Mouse (Mus musculus) liver, embryonic 16.5 days (tissue): ENCODE measurements around the gene Tnpo3. TPM values are rescaled to one million over a fixed set of nuclear protein-coding genes. Genes with fewer than 3 reads are reported as not detected.
A peak's percentile ranks its signal among the peaks of the same experiment; 100 is the strongest.

Experiments used
- ATAC-seq: fragments of 200-750 bp; cut with Nextera tagmentation; 2 replicates; pipeline ENCODE4 v1.8.0; 2017; ENCODE audit warnings: low read depth, mild to moderate bottlenecking, moderate number of reproducible peaks, moderate library complexity
- H3K27ac ChIP-seq: fragments of 300-500 bp; sonication (generic); 2 replicates; pipeline ENCODE4 v1.5.1; 2014; ENCODE audit warnings: mild to moderate bottlenecking, low read length
- H3K27me3 ChIP-seq: fragments of 300-500 bp; sonication (generic); 2 replicates; pipeline ENCODE4 v1.6.1; 2014; ENCODE audit warnings: low read depth, low read length, mixed read lengths; ENCODE audit not compliant: control insufficient read depth, insufficient read depth
- H3K36me3 ChIP-seq: fragments of 300-500 bp; sonication (generic); 2 replicates; pipeline ENCODE4 v1.6.1; 2014; ENCODE audit warnings: mild to moderate bottlenecking; ENCODE audit not compliant: control insufficient read depth, insufficient read depth
- H3K4me1 ChIP-seq: fragments of 300-500 bp; sonication (generic); 2 replicates; pipeline ENCODE4 v1.6.1; 2014; ENCODE audit warnings: low read depth, low read length, mixed read lengths; ENCODE audit not compliant: control insufficient read depth
- H3K4me2 ChIP-seq: fragments of 300-500 bp; sonication (generic); 2 replicates; pipeline ENCODE4 v1.6.1; 2014; ENCODE audit warnings: low read depth, low read length, mixed read lengths
- H3K4me3 ChIP-seq: fragments of 300-500 bp; sonication (generic); 2 replicates; pipeline ENCODE4 v1.5.1; 2014; ENCODE audit warnings: low read depth, mild to moderate bottlenecking, low read length
- H3K9ac ChIP-seq: fragments of 300-500 bp; sonication (generic); 2 replicates; pipeline ENCODE4 v1.6.1; 2014; ENCODE audit warnings: low read depth, low read length
- H3K9me3 ChIP-seq: fragments of 300-500 bp; sonication (generic); replicated peaks from 2 replicates; pipeline ENCODE4 v1.6.1; 2016; ENCODE audit warnings: low read length; ENCODE audit not compliant: control insufficient read depth
- WGBS: fragments of 180-500 bp; shearing (Covaris S2); extraction: QIAGEN DNeasy Blood & Tissue Kit; methylation state at CpG from one replicate; pipeline ENCODE4 v1.1.7; 2014; ENCODE audit not compliant: insufficient replicate concordance; 5-methylcytosine and 5-hydroxymethylcytosine counted together
- polyA plus RNA-seq: library from polyadenylated mRNA; unstranded; fragments of >200 nt; fragmentation: Nextera tagmentation; extraction: Ambion mirVana; gene quantifications from 2 replicates; pipeline ENCODE4 v1.2.1, GENCODE M21; 2015

The Tnpo3 gene
- polyA plus RNA-seq, 1 experiment from 2014 or later = 30.4 TPM

DNA sequence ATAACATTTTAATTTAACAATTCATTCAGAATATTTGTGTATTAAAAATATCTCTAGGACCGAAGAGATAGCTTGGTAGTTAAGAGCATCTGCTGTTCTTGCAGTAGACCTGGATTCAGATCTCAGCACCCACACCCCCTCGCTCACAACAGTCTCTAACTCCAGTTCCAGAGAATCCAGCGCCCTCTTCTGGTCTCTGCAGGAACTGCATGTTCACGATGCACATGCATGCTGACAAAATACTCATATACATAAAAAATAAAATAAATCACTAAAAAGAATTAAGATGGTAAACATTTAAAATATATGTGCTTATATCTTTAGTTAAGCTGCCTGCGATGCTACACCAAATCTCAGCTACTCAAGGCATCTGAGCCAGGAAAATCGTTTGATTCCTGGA lies 84.4 kb downstream of the Tnpo3 start:
- no peak for ATAC-seq
- no peak overlapping the region for H3K27ac ChIP-seq
- WGBS = 56% methylated on average over 6 of the region's 6 CpGs

DNA sequence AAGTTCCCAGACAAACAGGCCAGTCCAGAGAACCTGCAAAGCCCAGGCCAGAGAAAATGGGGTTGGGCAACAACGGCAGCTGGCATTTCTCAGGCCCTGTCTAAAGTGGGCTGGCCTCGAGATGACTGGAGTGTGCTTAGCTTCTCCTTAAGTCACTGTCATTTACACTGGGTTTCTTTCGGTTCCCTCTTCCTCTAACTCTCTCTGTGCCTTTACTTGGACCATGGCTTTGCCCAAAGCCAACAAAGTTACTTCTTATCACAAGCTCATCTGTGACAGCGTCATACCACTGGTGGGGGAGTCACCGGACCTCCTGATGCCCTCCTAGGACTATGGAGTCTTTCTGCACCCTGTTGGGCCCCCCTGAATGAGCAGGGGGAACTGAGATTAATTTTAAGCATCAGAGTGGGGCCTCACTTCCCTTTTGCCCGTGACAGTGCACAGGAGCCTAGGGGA lies 85.6 kb downstream of the Tnpo3 start:
- Histone ChIP-seq H3K27me3 (peaks cover 39% of the 10 kb centered on the region), H3K36me3 (no peaks in the 10 kb centered on the region), H3K9ac (no peak overlapping the region), H3K27ac (peak overlapping the region; percentile 63), H3K4me2 (no peak overlapping the region), H3K4me1 (no peaks in the 10 kb centered on the region; the same call in none of the 2 replicates), H3K9me3 (no peaks in the 10 kb centered on the region), H3K4me3 (no peak overlapping the region)
- ATAC-seq = peak; percentile 50; the same call in 1 of the 2 replicates
- WGBS = 11% methylated on average over 6 of the region's 6 CpGs

More for the DNA sequence above, 84.4 kb downstream of the Tnpo3 start:
- Histone ChIP-seq H3K9ac (no peak overlapping the region), H3K4me3 (no peak overlapping the region), H3K4me1 (no peaks in the 10 kb centered on the region; the same call in none of the 2 replicates), H3K27me3 (peaks cover 44% of the 10 kb centered on the region), H3K36me3 (no peaks in the 10 kb centered on the region), H3K9me3 (no peaks in the 10 kb centered on the region), H3K4me2 (no peak overlapping the region)

DNA sequence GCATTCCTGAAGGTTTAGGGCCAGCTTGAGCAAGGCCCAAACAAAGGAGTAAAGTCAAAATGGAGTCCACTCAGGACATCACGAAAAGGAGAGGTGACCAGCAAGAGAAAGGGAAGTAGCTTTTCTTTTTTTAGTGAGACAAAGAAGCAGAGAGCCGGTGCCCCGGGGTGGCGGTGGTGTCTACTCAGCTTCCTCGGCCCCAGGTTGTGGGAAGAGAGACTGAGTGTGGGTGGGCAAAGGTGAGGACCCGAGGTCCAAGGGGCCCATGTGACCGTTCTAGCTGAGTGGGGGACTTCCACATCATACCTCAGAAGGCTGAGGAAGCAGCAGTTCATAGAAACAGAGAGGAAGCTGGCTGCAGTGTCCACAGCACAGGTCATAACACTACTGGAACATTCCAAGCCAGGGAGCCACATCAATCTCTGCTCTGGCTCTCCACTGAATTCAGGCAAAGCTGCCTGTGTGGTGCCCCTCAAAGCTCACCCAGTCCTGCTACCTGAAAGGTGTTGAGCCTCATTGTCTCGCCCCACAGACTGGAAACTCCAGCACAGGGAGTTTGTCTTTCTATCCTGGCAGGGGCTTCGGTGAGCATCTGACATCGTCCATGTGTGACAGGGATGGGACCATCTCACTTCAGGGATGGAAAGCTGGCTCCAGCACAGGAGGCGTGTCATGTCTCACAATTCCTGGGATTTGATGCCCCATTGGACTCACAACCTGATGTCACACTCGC lies 86.2 kb downstream of the Tnpo3 start:
- Histone ChIP-seq H3K4me3 (no peak overlapping the region), H3K9ac (no peak overlapping the region), H3K27me3 (peaks cover 33% of the 10 kb centered on the region), H3K9me3 (no peaks in the 10 kb centered on the region), H3K27ac (peak overlapping the region; percentile 63), H3K36me3 (no peaks in the 10 kb centered on the region), H3K4me2 (no peak overlapping the region), H3K4me1 (no peaks in the 10 kb centered on the region; the same call in none of the 2 replicates)
- ATAC-seq = no peak
- WGBS = 29% methylated on average over 12 of the region's 12 CpGs

- H3K9ac ChIP-seq = no peak overlapping the region
- H3K27ac ChIP-seq = no peak overlapping the region
- H3K9me3 ChIP-seq = no peaks in the 10 kb centered on the region
- no peak for ATAC-seq
- H3K4me1 ChIP-seq = no peaks in the 10 kb centered on the region; the same call in none of the 2 replicates
- no peak overlapping the region for H3K4me2 ChIP-seq
- H3K36me3 ChIP-seq = no peaks in the 10 kb centered on the region
- H3K27me3 ChIP-seq = peaks cover 26% of the 10 kb centered on the region
- 46% methylated on average over 6 of the region's 6 CpGs for WGBS
- H3K4me3 ChIP-seq = no peak overlapping the region
These were observed 86.9 kb downstream of the Tnpo3 start for GRCm38 (mm10) chr6:29522626-29523300.

DNA sequence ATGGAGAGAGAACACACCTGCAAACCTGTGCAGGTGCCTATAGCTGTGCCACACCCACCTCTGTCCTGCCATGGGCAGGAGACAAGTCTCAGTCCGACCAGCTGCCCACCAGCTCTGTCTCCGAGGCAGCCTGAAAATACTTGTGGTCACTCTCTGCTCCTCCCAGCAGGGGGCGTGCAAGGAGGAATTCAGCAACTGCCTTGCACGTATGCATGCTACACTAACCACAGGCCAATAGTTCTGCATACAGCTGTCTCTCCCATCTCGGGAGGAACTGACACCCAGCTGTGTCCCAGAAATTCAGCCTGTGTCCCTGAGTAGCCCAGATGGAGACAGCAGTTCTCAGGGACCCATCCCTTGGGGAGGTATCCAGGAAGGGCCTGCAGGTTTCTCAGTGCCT lies 92.5 kb downstream of the Tnpo3 start:
- H3K9me3 ChIP-seq = no peaks in the 10 kb centered on the region
- no peak overlapping the region for H3K27ac ChIP-seq
- no peaks in the 10 kb centered on the region for H3K4me1 ChIP-seq
- no peaks in the 10 kb centered on the region for H3K27me3 ChIP-seq
- no peak for ATAC-seq
- H3K9ac ChIP-seq = no peak overlapping the region
- no peaks in the 10 kb centered on the region for H3K36me3 ChIP-seq
- 5% methylated on average over 5 of the region's 5 CpGs for WGBS
- no peak overlapping the region for H3K4me2 ChIP-seq
- H3K4me3 ChIP-seq = no peak overlapping the region

DNA sequence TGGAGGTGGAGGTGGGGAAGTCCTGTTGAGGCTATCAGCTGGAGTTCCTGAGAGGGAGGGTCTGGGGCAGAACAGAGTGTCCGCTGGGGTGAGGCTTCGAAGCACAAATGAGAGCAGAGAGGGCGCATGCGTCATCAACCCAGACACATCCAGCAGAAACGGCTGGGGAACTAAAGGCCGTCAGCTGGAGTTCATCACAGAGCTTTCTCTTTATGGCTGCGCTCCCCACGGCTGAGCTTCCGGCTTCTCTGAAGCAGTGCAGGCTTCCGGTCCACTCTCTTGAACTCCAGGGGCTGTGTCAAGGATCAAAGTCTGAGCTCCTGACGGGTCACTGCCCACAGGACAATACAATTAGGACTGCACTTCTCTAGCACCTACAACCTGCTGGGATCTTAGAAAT lies 96.4 kb downstream of the Tnpo3 start:
- Histone ChIP-seq H3K36me3 (no peaks in the 10 kb centered on the region), H3K4me1 (no peaks in the 10 kb centered on the region), H3K4me3 (peak overlapping the region; percentile 7; the same call in 1 of the 2 replicates), H3K27ac (no peak overlapping the region), H3K9me3 (no peaks in the 10 kb centered on the region), H3K27me3 (peaks cover 5% of the 10 kb centered on the region), H3K9ac (no peak overlapping the region), H3K4me2 (peak overlapping the region; percentile 30)
- peak; percentile 78 for ATAC-seq
- WGBS = 1% methylated on average over 11 of the region's 11 CpGs

DNA sequence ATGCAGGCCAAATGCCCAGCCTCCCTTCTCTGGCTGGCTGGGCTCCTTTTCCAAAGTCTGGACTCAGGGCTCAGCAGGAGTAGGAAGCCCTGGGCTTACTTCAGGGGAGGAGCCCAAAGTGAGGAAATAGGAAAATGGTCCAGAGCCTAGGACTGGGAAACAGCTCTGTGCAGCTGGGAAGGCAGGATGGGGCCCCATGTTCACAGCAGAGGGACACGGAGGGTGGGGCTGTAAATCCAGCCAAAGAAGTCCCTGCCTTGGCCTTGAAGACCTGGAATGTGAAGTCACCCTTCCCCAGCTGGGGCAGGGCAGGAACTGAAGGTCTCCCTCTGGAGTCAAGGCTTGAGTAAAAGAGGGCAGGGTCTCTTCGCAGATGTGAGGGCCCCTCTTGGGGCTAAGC lies 100.6 kb downstream of the Tnpo3 start:
- H3K4me3 ChIP-seq = no peak overlapping the region
- ATAC-seq = no peak
- 49% methylated on average over 2 of the region's 2 CpGs for WGBS
- H3K36me3 ChIP-seq = no peaks in the 10 kb centered on the region
- no peak overlapping the region for H3K4me2 ChIP-seq
- H3K27ac ChIP-seq = no peak overlapping the region
- no peak overlapping the region for H3K9ac ChIP-seq
- H3K9me3 ChIP-seq = no peaks in the 10 kb centered on the region
- peaks cover 31% of the 10 kb centered on the region for H3K27me3 ChIP-seq
- no peaks in the 10 kb centered on the region for H3K4me1 ChIP-seq

- WGBS = 1% methylated on average over 47 of the region's 47 CpGs
- no peak within 1 kb of the TSS for H3K27ac ChIP-seq
- no peaks in the 10 kb centered on the region for H3K36me3 ChIP-seq
- peak within 1 kb of the TSS; percentile 59 for H3K4me2 ChIP-seq
- peaks cover 31% of the 10 kb centered on the region for H3K27me3 ChIP-seq
- H3K4me3 ChIP-seq = peak within 1 kb of the TSS; percentile 48
- 0 out of 2 replicates have a peak within 1 kb of the TSS, but pooled peaks have one; percentile 22 for H3K9ac ChIP-seq
- H3K4me1 ChIP-seq = no peaks in the 10 kb centered on the region
- no peaks in the 10 kb centered on the region for H3K9me3 ChIP-seq
- ATAC-seq = peak; percentile 24; the same call in 1 of the 2 replicates
These were observed 102.0 kb downstream of the Tnpo3 start, which contains the start of gene Kcp for GRCm38 (mm10) chr6:29507447-29508309. Gene Kcp (minus strand): TSS chr6:29507952.
